Mouse (Mus musculus) heart, embryonic 14.5 days (tissue): ENCODE data around the gene Sfrp4. TPM values are rescaled to one million over a fixed set of nuclear protein-coding genes. Genes with fewer than 3 reads are reported as not detected.

Source experiments
- ATAC-seq: fragments of 200-750 bp; cut with Nextera tagmentation; 2 replicates; pipeline ENCODE4 v1.8.0; 2017; ENCODE audit warnings: low read depth, moderate TSS enrichment; ENCODE audit not compliant: insufficient number of reproducible peaks, insufficient read depth, low FRiP score
- H3K27ac ChIP-seq, 2 experiments: fragments of 200-500 bp in 1 of 2; fragments of 300-500 bp in 1 of 2; sonication (generic) in 1 of 2; replicated peaks in 1 of 2; 2 replicates each; pipeline ENCODE4 v1.5.1; 2012 to 2014; ENCODE audit warnings: low read depth in 2 of 2, low read length in 2 of 2, control low read depth in 1 of 2, mild to moderate bottlenecking in 1 of 2, mixed read lengths in 1 of 2; ENCODE audit not compliant: control insufficient read depth in 1 of 2, insufficient read depth in 1 of 2
- H3K27me3 ChIP-seq: fragments of 300-500 bp; sonication (generic); 2 replicates; pipeline ENCODE4 v1.6.1; 2014; ENCODE audit warnings: mild to moderate bottlenecking, low read length, control low read depth; ENCODE audit not compliant: control insufficient read depth, insufficient read depth
- H3K36me3 ChIP-seq: fragments of 300-500 bp; sonication (generic); 2 replicates; pipeline ENCODE4 v1.6.1; 2014; ENCODE audit warnings: mild to moderate bottlenecking, control low read depth, low read length, mixed read lengths; ENCODE audit not compliant: control insufficient read depth, insufficient read depth
- H3K4me1 ChIP-seq, 2 experiments: fragments of 200-500 bp in 1 of 2; fragments of 300-500 bp in 1 of 2; sonication (generic) in 1 of 2; 2 replicates each; pipeline ENCODE4 v1.6.1; 2012 to 2014; ENCODE audit warnings: low read length in 2 of 2, control low read depth in 1 of 2, mixed read lengths in 1 of 2; ENCODE audit not compliant: control insufficient read depth in 2 of 2, insufficient read depth in 2 of 2
- H3K4me2 ChIP-seq: fragments of 300-500 bp; sonication (generic); 2 replicates; pipeline ENCODE4 v1.6.1; 2014; ENCODE audit warnings: mild to moderate bottlenecking, low read length
- H3K4me3 ChIP-seq, 2 experiments: fragments of 200-500 bp in 1 of 2; fragments of 300-500 bp in 1 of 2; sonication (generic) in 1 of 2; 2 replicates each; pipeline ENCODE4 v1.5.1; 2012 to 2014; ENCODE audit warnings: low read length in 2 of 2, mild to moderate bottlenecking in 2 of 2, control low read depth in 1 of 2, low read depth in 1 of 2, moderate library complexity in 1 of 2; ENCODE audit not compliant: control insufficient read depth in 1 of 2, insufficient read depth in 1 of 2
- H3K9ac ChIP-seq: fragments of 300-500 bp; sonication (generic); 2 replicates; pipeline ENCODE4 v1.6.1; 2014; ENCODE audit warnings: mild to moderate bottlenecking, low read length
- H3K9me3 ChIP-seq: fragments of 300-500 bp; sonication (generic); 2 replicates; pipeline ENCODE4 v1.6.1; 2016; ENCODE audit warnings: low read length, control low read depth; ENCODE audit not compliant: control insufficient read depth
- WGBS: fragments of 180-500 bp; shearing (Covaris S2); extraction: QIAGEN DNeasy Blood & Tissue Kit; methylation state at CpG from one replicate; pipeline ENCODE4 v1.1.7; 2014; 5-methylcytosine and 5-hydroxymethylcytosine counted together
- polyA plus RNA-seq: library from polyadenylated mRNA; unstranded; fragments of >200 nt; fragmentation: Nextera tagmentation; extraction: Ambion mirVana; gene quantifications from 2 replicates; pipeline ENCODE4 v1.2.1, GENCODE M21; 2014

The Sfrp4 gene
- polyA plus RNA-seq, 1 experiment from 2014 or later = 0.72 TPM

DNA sequence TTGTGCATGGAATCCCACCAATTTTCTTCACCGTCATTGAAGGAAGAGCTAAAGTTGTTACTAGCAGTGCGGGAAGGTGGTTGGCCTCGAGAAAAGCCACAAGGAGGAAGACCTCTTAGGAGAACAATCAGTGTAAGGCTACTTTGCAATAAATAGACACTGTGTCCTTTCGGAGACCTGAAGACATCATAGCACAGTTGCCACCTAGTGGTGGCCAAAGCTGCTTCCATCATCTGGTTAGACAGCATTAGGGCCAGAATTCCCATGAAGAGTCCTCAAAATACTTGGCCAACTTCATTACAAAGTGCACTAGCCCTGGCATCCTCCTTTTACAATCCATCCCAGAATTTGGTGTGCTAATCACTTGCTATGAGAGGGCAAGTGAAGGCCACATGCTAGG lies 13.2 kb downstream of the Sfrp4 start:
- Histone ChIP-seq H3K27me3 (no peaks in the 10 kb centered on the region), H3K27ac (no peak overlapping the region), H3K4me1 (no peaks in the 10 kb centered on the region), H3K9ac (no peak overlapping the region), H3K4me3 (no peak overlapping the region), H3K36me3 (no peaks in the 10 kb centered on the region), H3K9me3 (no peaks in the 10 kb centered on the region), H3K4me2 (no peak overlapping the region)
- ATAC-seq = no peak
- WGBS = 53% methylated on average over 4 of the region's 4 CpGs

- H3K9ac ChIP-seq = no peak overlapping the region
- H3K9me3 ChIP-seq = no peaks in the 10 kb centered on the region
- H3K27me3 ChIP-seq = no peaks in the 10 kb centered on the region
- H3K4me1 ChIP-seq = no peaks in the 10 kb centered on the region
- ATAC-seq = no peak
- H3K36me3 ChIP-seq = no peaks in the 10 kb centered on the region
- H3K27ac ChIP-seq = no peak overlapping the region
- no peak overlapping the region for H3K4me3 ChIP-seq
- H3K4me2 ChIP-seq = no peak overlapping the region
- WGBS = 70% methylated on average over 2 of the region's 2 CpGs
Measured at GRCm38 (mm10) chr13:19640203-19640851, 17.4 kb downstream of the Sfrp4 start.

- Histone ChIP-seq H3K4me1 (no peaks in the 10 kb centered on the region), H3K4me2 (no peak overlapping the region), H3K36me3 (no peaks in the 10 kb centered on the region), H3K27ac (no peak overlapping the region), H3K9ac (no peak overlapping the region), H3K4me3 (no peak overlapping the region), H3K9me3 (no peaks in the 10 kb centered on the region), H3K27me3 (no peaks in the 10 kb centered on the region)
- WGBS = 53% methylated on average over 1 of the region's 1 CpGs
- no peak for ATAC-seq
Measured at GRCm38 (mm10) chr13:19643519-19643918, 20.6 kb downstream of the Sfrp4 start.

- no peak overlapping the region for H3K9ac ChIP-seq
- no peak overlapping the region for H3K4me2 ChIP-seq
- H3K27ac ChIP-seq = no peak overlapping the region
- H3K36me3 ChIP-seq = no peaks in the 10 kb centered on the region
- no peaks in the 10 kb centered on the region for H3K27me3 ChIP-seq
- no peaks in the 10 kb centered on the region for H3K9me3 ChIP-seq
- no peak for ATAC-seq
- H3K4me1 ChIP-seq = no peaks in the 10 kb centered on the region
- no peak overlapping the region for H3K4me3 ChIP-seq
- 63% methylated on average over 2 of the region's 2 CpGs for WGBS
Measured at GRCm38 (mm10) chr13:19644225-19644624, 21.3 kb downstream of the Sfrp4 start.

DNA sequence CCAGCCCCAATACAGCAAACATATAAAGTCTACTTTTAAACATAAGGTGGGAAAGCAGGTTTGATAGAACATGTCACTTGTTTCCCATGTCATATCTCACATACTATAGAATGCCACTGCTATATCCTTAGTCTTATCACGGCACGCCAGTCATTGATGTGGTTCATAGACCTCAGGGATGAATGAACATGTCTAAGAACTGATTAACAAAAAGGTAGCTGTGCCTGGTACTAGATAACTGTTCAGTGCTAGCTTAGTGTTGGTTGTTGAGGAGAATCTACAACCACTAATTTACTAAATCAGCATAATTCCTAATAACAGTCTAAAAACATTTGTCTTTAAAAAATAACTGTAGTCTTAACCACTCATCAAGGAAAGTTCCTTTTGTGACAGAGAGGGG lies 26.9 kb downstream of the Sfrp4 start:
- Histone ChIP-seq H3K36me3 (no peaks in the 10 kb centered on the region), H3K27ac (no peak overlapping the region), H3K4me3 (no peak overlapping the region), H3K4me2 (no peak overlapping the region), H3K27me3 (no peaks in the 10 kb centered on the region), H3K9me3 (no peaks in the 10 kb centered on the region), H3K9ac (no peak overlapping the region), H3K4me1 (0 out of 4 replicates have a peak, but pooled peaks cover 0 to 2% of the 10 kb centered on the region in 2 experiments)
- no peak for ATAC-seq
- 91% methylated on average over 2 of the region's 2 CpGs for WGBS

DNA sequence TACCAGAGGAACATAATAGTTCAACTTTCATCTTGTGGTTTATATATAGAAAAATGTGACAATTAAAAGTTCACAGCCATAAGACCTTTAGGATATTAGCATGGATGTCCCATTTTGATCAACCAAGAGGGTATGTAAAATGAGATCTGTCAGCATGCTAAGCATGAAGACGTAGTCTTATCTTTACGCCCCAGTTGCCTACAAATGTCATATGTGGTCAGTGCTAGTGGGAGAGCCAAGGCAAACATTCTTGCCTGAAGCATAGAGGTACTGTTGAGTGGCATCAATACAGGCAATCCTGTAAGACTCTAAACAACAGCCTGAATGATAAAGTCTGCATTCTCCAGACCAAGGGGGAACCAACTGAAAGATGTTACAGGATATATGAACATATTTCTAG lies 29.5 kb downstream of the Sfrp4 start:
- Histone ChIP-seq H3K9me3 (no peaks in the 10 kb centered on the region), H3K9ac (no peak overlapping the region), H3K27ac (no peak overlapping the region), H3K4me2 (no peak overlapping the region), H3K27me3 (no peaks in the 10 kb centered on the region), H3K4me1 (0 out of 4 replicates have a peak, but pooled peaks cover 0 to 2% of the 10 kb centered on the region in 2 experiments), H3K36me3 (no peaks in the 10 kb centered on the region), H3K4me3 (no peak overlapping the region)
- no peak for ATAC-seq
- 76% methylated on average over 2 of the region's 2 CpGs for WGBS

DNA sequence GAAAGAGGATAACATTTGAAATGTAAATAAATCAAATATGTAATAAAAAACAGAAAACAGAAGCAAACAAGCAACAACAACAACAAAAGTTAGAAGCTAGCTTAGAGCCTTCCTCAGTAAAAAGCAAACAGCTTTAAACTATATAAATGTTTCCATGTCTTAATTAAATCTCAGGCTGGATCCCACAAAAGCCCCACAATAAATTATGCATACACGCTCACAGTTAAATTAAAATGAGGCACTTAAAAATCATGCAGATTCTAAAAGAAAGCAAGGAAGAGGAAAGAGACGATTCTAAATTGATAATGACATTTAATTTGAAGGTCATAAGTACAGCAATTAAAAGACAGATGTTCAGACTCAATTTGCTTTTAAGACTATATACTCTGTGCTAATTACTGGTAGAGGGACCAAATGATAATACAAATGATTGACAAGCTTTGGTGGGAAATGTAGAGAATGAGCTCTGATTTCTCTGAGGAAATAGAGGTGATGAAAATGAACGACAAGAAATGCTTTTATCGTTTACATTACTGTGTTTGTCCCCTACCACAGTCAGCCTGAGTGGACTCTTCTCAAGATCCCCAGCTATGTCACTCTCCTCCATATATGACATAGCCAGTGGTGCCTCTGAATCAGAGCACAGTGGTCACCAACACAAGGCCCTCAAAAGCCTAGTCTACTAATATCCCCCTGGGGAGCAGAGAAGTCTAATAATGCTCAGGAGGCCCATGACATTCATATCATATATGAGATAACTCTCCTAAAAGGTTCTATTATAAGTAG lies 45.6 kb downstream of the Sfrp4 start:
- Histone ChIP-seq H3K4me3 (no peak overlapping the region), H3K4me1 (no peaks in the 10 kb centered on the region), H3K9ac (no peak overlapping the region), H3K9me3 (no peaks in the 10 kb centered on the region), H3K4me2 (no peak overlapping the region), H3K27ac (no peak overlapping the region), H3K36me3 (no peaks in the 10 kb centered on the region), H3K27me3 (no peaks in the 10 kb centered on the region)
- ATAC-seq = no peak
- WGBS = 80% methylated on average over 4 of the region's 4 CpGs
